Mouse (Mus musculus) brain, embryonic 14.5 days (tissue): Measurements from ENCODE around the gene Atp6v0e2.

ENCODE experiments used
- CTCF ChIP-seq: fragments of 200-500 bp; IDR thresholded peaks from 2 replicates; pipeline ENCODE4 v1.5.1; 2012; ENCODE audit warnings: inconsistent platforms, mild to moderate bottlenecking, moderate library complexity, borderline replicate concordance; ENCODE audit not compliant: insufficient read depth, insufficient read length; ENCODE audit errors: extremely low read depth
- POLR2A ChIP-seq: fragments of 200-500 bp; IDR thresholded peaks from 2 replicates; pipeline ENCODE4 v1.6.1; 2012; ENCODE audit warnings: mild to moderate bottlenecking, inconsistent platforms, borderline replicate concordance; ENCODE audit not compliant: poor library complexity, insufficient read depth, insufficient read length, severe bottlenecking; ENCODE audit errors: extremely low read depth

- no peak for TF ChIP-seq POLR2A
- TF ChIP-seq CTCF = peak; percentile 69; the same call in 1 of the 2 replicates
These were observed 1.7 kb downstream of the Atp6v0e2 start for GRCm38 (mm10) chr6:48538841-48539737.
